Mouse (Mus musculus): ENCODE results near the gene Zfp423. TPM values are rescaled to one million over a fixed set of nuclear protein-coding genes. Genes with fewer than 3 reads are reported as not detected.

Zfp423 gene
- polyA plus RNA-seq (2015; fragmentation: Illumina TruSeq; extraction: RNeasy Lipid Tissue Mini Kit (QIAGEN cat#74804); ENCODE audit: low read depth, low replicate concordance), result 13.8 TPM

DNA sequence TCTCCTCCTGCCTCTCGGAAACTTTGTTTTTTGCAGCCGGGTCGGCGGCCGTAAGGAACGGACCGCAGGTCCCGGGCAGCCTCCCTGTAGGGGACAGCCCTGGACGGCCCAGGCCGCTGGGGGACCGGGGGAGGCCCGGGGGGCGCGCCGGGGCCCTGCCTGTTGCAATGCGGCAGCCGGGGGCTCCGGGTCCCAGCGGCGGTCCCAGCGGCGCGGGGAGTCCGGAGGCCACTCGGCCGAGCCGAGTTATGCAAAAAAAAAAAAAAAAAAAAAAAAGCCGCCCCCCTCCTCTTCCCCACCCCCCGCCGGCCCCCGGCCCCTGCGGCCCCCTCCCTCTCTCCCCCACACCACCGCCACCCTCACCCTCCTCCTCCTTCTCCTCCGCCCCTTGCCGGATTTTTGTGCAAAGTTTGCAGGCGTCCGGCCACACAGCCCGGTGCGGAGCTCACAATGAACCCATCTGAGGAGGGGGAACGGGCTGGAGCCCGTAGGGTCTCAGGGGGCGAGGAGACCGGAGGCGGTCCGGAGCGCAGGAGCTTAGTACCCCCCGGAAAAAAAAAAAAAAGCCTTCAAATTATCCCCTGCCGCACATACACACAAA is at the start of gene Zfp423:
Gene Zfp423, minus strand, starts transcription at position 276 of the 601 bp plus-strand sequence.

Other genes starting within 250 kb of the Zfp423 start
- 48.3 TPM for gene Cnep1r1, start 159.2 kb upstream of the Zfp423 start, polyA plus RNA-seq (2015; fragmentation: Illumina TruSeq; extraction: RNeasy Lipid Tissue Mini Kit (QIAGEN cat#74804); ENCODE audit: low read depth, low replicate concordance)
- gene Heatr3, start 178.3 kb upstream of the Zfp423 start, polyA plus RNA-seq (2015; fragmentation: Illumina TruSeq; extraction: RNeasy Lipid Tissue Mini Kit (QIAGEN cat#74804); ENCODE audit: low read depth, low replicate concordance), result 25.4 TPM
- gene Tent4b, start 239.6 kb upstream of the Zfp423 start, polyA plus RNA-seq (2015; fragmentation: Illumina TruSeq; extraction: RNeasy Lipid Tissue Mini Kit (QIAGEN cat#74804); ENCODE audit: low read depth, low replicate concordance), result 27.5 TPM